Mouse (Mus musculus) duodenum, adult 2 months (tissue): ENCODE measurements around the gene Eif3i. TPM values are rescaled to one million over a fixed set of nuclear protein-coding genes. Genes with fewer than 3 reads are reported as not detected.

ENCODE experiments used
- polyA plus RNA-seq: library from polyadenylated mRNA; depleted of rRNA; stranded (reverse); fragments of >200 nt; gene quantifications from 2 replicates; pipeline ENCODE4 v1.2.3, GENCODE M21; 2012; ENCODE audit warnings: low replicate concordance; rRNA removed

Gene Eif3i
- polyA plus RNA-seq, result 131 and 141 TPM in 2 replicates

DNA sequence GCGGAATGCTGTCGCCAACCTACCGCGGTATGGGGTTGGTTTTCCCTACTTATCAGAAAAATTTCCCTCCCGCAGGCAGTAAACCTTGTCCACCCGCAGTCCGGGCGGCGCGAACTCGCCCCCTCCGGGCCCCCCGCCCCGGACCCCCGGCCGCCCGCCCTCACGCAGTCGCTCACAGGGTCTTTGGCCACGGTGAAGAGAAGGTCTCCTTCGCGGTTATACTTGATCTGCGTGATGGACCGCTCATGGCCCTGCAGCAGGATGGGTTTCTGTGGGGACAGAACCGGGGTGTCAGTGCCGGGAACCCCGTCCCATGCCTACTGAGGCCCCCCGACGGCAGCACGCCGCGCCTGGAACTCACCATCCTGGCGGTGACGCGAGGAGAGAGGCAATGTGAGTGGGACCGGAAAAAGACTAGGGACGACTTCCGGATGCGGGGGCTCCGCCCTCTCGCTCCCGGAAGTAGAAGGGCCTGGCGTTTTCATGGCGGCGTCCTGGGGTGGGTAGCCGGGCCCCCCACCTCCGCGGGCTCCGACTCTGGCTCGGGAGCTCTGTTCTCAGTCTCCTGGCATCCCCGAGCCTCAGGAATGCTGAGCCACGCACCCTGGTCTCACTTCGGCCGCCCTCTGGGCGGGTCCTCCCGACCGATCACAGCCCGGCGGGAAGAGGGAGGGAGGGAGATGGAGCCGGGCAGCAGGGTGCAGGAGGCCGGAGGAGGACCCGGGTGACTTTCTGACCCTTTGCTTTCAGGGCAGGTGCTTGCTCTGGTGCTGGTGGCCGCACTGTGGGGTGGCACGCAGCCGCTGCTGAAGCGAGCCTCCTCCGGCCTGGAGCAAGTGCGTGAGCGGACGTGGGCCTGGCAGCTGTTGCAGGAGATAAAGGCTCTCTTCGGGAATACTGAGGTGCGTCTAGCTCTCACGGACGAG lies at the start of gene Eif3i, which contains the start of gene Tmem234:
Gene Eif3i (minus strand): TSS at position 416 of the 926 bp plus-strand sequence.
Gene Tmem234 (plus strand): TSS at position 436 of the 926 bp plus-strand sequence.

GRCm38 (mm10) chr4:129640638-129641467 lies 40.4 kb upstream of the Eif3i start, which contains the start of gene Txlna:
Gene Txlna (minus strand): TSS chr4:129641065.

GRCm38 (mm10) chr4:129623681-129624091 lies 23.2 kb upstream of the Eif3i start, which contains the start of gene Ccdc28b:
Gene Ccdc28b (minus strand): TSS chr4:129623947.

GRCm38 (mm10) chr4:129618786-129619691 lies 18.6 kb upstream of the Eif3i start, which contains the start of gene Iqcc:
Gene Iqcc (minus strand): TSS chr4:129619099.

DNA sequence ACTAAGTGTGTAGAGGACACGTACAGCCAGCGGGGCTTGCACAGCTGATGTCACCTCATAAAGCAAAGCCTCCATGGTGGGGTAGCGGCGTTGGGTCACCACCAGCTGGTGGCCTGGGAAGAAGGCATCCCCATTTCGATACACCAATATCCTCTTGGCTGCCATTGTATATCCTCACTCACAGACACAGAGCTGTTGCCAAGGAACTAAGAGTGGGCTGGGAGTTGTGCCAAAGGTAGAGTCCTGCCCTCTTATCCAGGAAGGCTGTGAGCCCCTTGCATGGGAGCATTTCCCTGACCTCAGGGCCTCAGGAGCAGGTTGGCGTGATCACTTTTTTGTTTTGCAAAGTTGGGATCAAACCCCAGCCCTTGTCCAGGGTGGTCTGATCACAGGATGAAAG lies 13.6 kb upstream of the Eif3i start, which contains the start of gene Dcdc2b:
Gene Dcdc2b (minus strand): TSS at position 165 of the 400 bp plus-strand sequence.

DNA sequence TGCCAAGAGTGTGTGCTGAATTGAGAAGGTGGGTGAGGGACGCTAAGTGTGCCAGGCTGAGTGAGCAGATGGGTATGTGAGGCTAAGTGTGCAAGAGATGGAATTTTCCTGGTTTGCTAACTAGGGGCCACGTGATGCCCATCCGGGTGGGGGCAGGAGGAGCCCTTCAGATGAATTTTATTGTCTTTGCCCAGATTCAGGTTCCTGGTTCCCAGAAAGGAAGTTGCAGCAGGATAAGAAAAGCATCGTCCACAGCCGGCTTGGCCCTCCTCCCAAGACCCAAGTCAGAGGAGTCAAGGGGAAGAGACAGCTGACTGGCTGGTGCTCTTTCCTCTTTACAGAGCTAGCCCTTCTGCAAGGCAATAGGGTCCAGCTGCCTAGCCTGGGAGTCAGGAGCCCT lies 22.0 kb downstream of the Eif3i start, which contains the start of gene Fam167b:
Gene Fam167b (minus strand): TSS at position 84 of the 400 bp plus-strand sequence.

DNA sequence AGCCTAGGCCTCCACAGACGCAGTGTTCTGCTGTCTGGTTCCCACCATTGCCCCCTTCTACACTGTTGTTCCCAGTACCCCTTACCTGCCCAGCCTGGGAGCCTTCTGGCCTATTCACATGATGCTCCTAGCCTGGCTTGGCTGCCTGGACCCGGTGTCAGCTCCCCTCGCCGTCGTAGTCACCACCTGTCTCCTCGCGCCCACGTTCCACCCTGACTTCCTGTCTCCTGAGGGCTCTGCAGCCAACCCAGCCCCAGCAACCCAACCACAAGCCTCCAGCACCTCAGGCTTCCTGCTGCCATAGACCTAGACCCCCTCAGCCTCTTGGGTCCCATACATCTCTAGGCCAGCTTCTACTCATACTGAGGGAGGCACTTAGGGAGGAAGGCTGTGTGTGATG lies 27.0 kb downstream of the Eif3i start, which contains the start of gene Lck:
Gene Lck (minus strand): TSS at position 212 of the 400 bp plus-strand sequence.

DNA sequence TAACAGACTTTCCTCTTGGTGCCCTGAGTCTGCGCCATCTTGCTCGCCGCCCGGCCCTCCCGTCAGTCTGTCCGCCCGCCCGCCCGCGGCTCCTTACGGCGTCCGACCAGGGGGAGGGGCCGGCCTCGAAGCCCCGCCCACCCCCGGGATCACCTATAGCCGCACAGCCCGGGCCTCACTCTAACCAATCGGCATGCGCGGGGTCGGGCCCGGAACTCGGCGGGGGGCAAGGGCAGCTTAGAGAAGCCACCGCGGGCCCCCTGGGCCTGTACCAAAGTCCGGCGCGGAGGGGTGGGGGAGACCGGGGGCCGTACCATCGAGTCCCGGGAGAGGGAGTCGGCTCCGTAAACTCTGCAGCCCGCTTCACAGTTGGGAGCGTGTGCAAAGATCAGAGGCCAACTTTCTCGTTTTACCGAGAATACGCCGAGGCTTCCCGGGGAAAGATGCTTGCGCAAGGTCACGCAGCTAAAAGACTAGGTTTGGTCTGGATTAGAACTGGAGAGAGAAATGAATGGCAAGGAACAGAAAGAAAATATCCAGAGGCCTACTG lies 57.8 kb downstream of the Eif3i start, which contains the start of gene Hdac1:
Gene Hdac1 (minus strand): TSS at position 122 of the 550 bp plus-strand sequence.

Other genes with a start within 250 kb of the Eif3i start
- gene Zbtb8a, start 222.5 kb downstream of the Eif3i start, polyA plus RNA-seq, result 2.4 and 4.3 TPM in 2 replicates
- gene Zbtb8b, start 159.8 kb downstream of the Eif3i start, polyA plus RNA-seq, result not detected in 2 replicates
- 13.4 and 21.0 TPM in 2 replicates for gene Bsdc1, start 139.1 kb downstream of the Eif3i start, polyA plus RNA-seq
- gene Tssk3, start 109.6 kb downstream of the Eif3i start, polyA plus RNA-seq, result not detected in 2 replicates
- 0.28 TPM in 1 of 2 replicates, not detected in the other for gene Fam229a, start 109.5 kb downstream of the Eif3i start, polyA plus RNA-seq
- 12.7 and 25.1 TPM in 2 replicates for gene Marcksl1, start 87.1 kb downstream of the Eif3i start, polyA plus RNA-seq
- gene Hdac1, start 57.9 kb downstream of the Eif3i start, polyA plus RNA-seq, result 11.4 and 15.1 TPM in 2 replicates
- gene Lck, start 27.0 kb downstream of the Eif3i start, polyA plus RNA-seq, result 3.1 and 9.9 TPM in 2 replicates
- gene Fam167b, start 22.1 kb downstream of the Eif3i start, polyA plus RNA-seq, result 0.12 and 0.74 TPM in 2 replicates
- 82.2 and 99.8 TPM in 2 replicates for gene Tmem234, start within 50 bp of the Eif3i start, polyA plus RNA-seq
- 2.8 and 3.6 TPM in 2 replicates for gene Dcdc2b, start 13.6 kb upstream of the Eif3i start, polyA plus RNA-seq
- 23.9 and 24.6 TPM in 2 replicates for gene Iqcc, start 18.5 kb upstream of the Eif3i start, polyA plus RNA-seq
- 4.5 and 7.3 TPM in 2 replicates for gene Ccdc28b, start 23.3 kb upstream of the Eif3i start, polyA plus RNA-seq
- 10.7 and 14.1 TPM in 2 replicates for gene Txlna, start 40.4 kb upstream of the Eif3i start, polyA plus RNA-seq
- 7.2 and 11.7 TPM in 2 replicates for gene Kpna6, start 72.1 kb upstream of the Eif3i start, polyA plus RNA-seq
- gene Tmem39b, start 96.2 kb upstream of the Eif3i start, polyA plus RNA-seq, result 15.2 and 19.6 TPM in 2 replicates
- gene Khdrbs1, start 141.7 kb upstream of the Eif3i start, polyA plus RNA-seq, result 45.9 and 66.1 TPM in 2 replicates
- gene Ptp4a2, start 210.6 kb upstream of the Eif3i start, polyA plus RNA-seq, result 10.6 and 18.3 TPM in 2 replicates